Comparison of ENCODE assay signal across 9 mouse cellular contexts in genomic region chr10:81420191-81420767, GRCm38 (mm10). TPM values are rescaled to one million over a fixed set of nuclear protein-coding genes. Genes with fewer than 3 reads are reported as not detected.
DNase-seq lines count a peak whose midpoint lies in the region; ATAC-seq and TF ChIP-seq lines count a peak whose summit lies in the region.
"Had no signal": no experiment of that assay in that cellular context is flagged by ENCODE, and none has a peak within 500 bp of the region (broad histone marks: within the 10 kb centered on the region; RNA-seq: fewer than 3 reads in every experiment).

No protein-coding gene starts in this region.

- no peak for ATAC-seq in liver, embryonic 11.5 days (replicated peaks; ENCODE audit: low FRiP score)
- ATAC-seq in liver, postnatal 0 days, result no peak
- ATAC-seq in CD4-positive, CD25-positive, alpha-beta regulatory T cell, adult 4 months, result no peak
- no peak for ATAC-seq in forebrain, embryonic 15.5 days (replicated peaks)
- ATAC-seq in midbrain, embryonic 14.5 days (ENCODE audit: low FRiP score, low TSS enrichment), result no peak

- peak overlapping the region; percentile 11; the same call in 1 of the 2 replicates for H3K4me3 ChIP-seq in liver, adult 2 months (ENCODE audit: insufficient read depth, low read depth, low read length)
- H3K4me3 ChIP-seq in liver, embryonic 11.5 days (ENCODE audit: low read depth, low read length), result no peak overlapping the region
- no peak overlapping the region for H3K4me3 ChIP-seq in liver, postnatal 0 days (ENCODE audit: low read depth, low read length)
- no peak overlapping the region for H3K4me3 ChIP-seq in forebrain, embryonic 15.5 days
- H3K4me3 ChIP-seq in midbrain, embryonic 14.5 days (replicated peaks; ENCODE audit: low read depth, low read length), result no peak overlapping the region
- H3K4me3 ChIP-seq: midbrain, embryonic 12.5 days had no signal

- peaks cover 72% of the 10 kb centered on the region for H3K79me2 ChIP-seq in liver, adult 2 months (ENCODE audit: control insufficient read depth, insufficient read depth, low read length)

- TF ChIP-seq EP300 in liver, postnatal 0 days (IDR thresholded peaks at IDR 0.05; ENCODE audit: low read depth), result no peak

- no peak for TF ChIP-seq CTCF in liver, adult 2 months (IDR thresholded peaks at IDR 0.05; ENCODE audit: low read depth, low read length)
- no peak for TF ChIP-seq CTCF in liver, postnatal 0 days (IDR thresholded peaks at IDR 0.05; ENCODE audit: low read depth)

- no peak overlapping the region for H3K4me2 ChIP-seq in liver, embryonic 11.5 days
- H3K4me2 ChIP-seq in liver, postnatal 0 days (ENCODE audit: low read depth, low read length), result no peak overlapping the region
- no peak overlapping the region for H3K4me2 ChIP-seq in forebrain, embryonic 15.5 days (replicated peaks)
- H3K4me2 ChIP-seq in midbrain, embryonic 14.5 days (ENCODE audit: low read length), result no peak overlapping the region
- H3K4me2 ChIP-seq: midbrain, embryonic 12.5 days had no signal

- no peaks in the 10 kb centered on the region for H3K9me3 ChIP-seq in liver, embryonic 11.5 days (ENCODE audit: control insufficient read depth, low read length)
- H3K9me3 ChIP-seq in liver, postnatal 0 days (ENCODE audit: low read length), result no peaks in the 10 kb centered on the region
- H3K9me3 ChIP-seq in forebrain, embryonic 15.5 days, result no peaks in the 10 kb centered on the region
- H3K9me3 ChIP-seq in midbrain, embryonic 14.5 days (ENCODE audit: control insufficient read depth, low read length), result no peaks in the 10 kb centered on the region
- H3K9me3 ChIP-seq: midbrain, embryonic 12.5 days had no signal

- TF ChIP-seq POLR2A in liver, adult 2 months (IDR thresholded peaks at IDR 0.05; ENCODE audit: extremely low read depth, insufficient read depth, low read length), result no peak

- peaks cover 73% of the 10 kb centered on the region for H3K4me1 ChIP-seq in liver, adult 2 months (ENCODE audit: control insufficient read depth, insufficient read depth, low read length)
- H3K4me1 ChIP-seq in liver, embryonic 11.5 days (replicated peaks; ENCODE audit: control insufficient read depth, insufficient read depth, low read length), result peaks cover 29% of the 10 kb centered on the region
- H3K4me1 ChIP-seq in liver, postnatal 0 days (ENCODE audit: insufficient read depth), result peaks cover 28% of the 10 kb centered on the region
- H3K4me1 ChIP-seq in forebrain, embryonic 15.5 days, result peaks cover 46% of the 10 kb centered on the region
- peaks cover 26% of the 10 kb centered on the region for H3K4me1 ChIP-seq in midbrain, embryonic 14.5 days (ENCODE audit: control insufficient read depth, insufficient read depth, low read length)

- 57% methylated on average over 40 of the region's 40 CpGs for WGBS in liver, adult 2 months
- WGBS in liver, embryonic 11.5 days, result 80% methylated on average over 40 of the region's 40 CpGs
- WGBS in liver, postnatal 0 days (ENCODE audit: insufficient replicate concordance), result 91% methylated on average over 40 of the region's 40 CpGs
- WGBS in forebrain, embryonic 15.5 days, result 87% methylated on average over 40 of the region's 40 CpGs
- 87% methylated on average over 40 of the region's 40 CpGs for WGBS in midbrain, embryonic 14.5 days

- H3K9ac ChIP-seq in liver, adult 2 months (ENCODE audit: low read depth, low read length), result peak overlapping the region; percentile 19
- H3K9ac ChIP-seq in liver, embryonic 11.5 days (ENCODE audit: low read depth, low read length), result no peak overlapping the region
- no peak overlapping the region for H3K9ac ChIP-seq in liver, postnatal 0 days (replicated peaks)
- no peak overlapping the region for H3K9ac ChIP-seq in forebrain, embryonic 15.5 days (replicated peaks)
- no peak overlapping the region for H3K9ac ChIP-seq in midbrain, embryonic 14.5 days (replicated peaks; ENCODE audit: low read length)
- H3K9ac ChIP-seq: midbrain, embryonic 12.5 days had no signal

- H3K27me3 ChIP-seq in liver, adult 2 months (ENCODE audit: control insufficient read depth, insufficient read depth, low read length), result no peaks in the 10 kb centered on the region
- peaks cover 27% of the 10 kb centered on the region for H3K27me3 ChIP-seq in liver, embryonic 11.5 days (replicated peaks; ENCODE audit: control insufficient read depth, insufficient read depth, low read length)
- peaks cover 3% of the 10 kb centered on the region; the same call in 1 of the 2 replicates for H3K27me3 ChIP-seq in liver, postnatal 0 days (ENCODE audit: insufficient read depth, low read length)
- H3K27me3 ChIP-seq in forebrain, embryonic 15.5 days, result no peaks in the 10 kb centered on the region
- peaks cover 3% of the 10 kb centered on the region; the same call in 1 of the 2 replicates for H3K27me3 ChIP-seq in midbrain, embryonic 14.5 days (ENCODE audit: control insufficient read depth, insufficient read depth, low read length)

- H3K36me3 ChIP-seq in liver, adult 2 months (ENCODE audit: control insufficient read depth, insufficient read depth, low read length), result no peaks in the 10 kb centered on the region
- H3K36me3 ChIP-seq in liver, embryonic 11.5 days (ENCODE audit: control insufficient read depth, insufficient read depth, low read length), result no peaks in the 10 kb centered on the region
- 0 out of 2 replicates have a peak, but pooled peaks cover 2% of the 10 kb centered on the region for H3K36me3 ChIP-seq in liver, postnatal 0 days (replicated peaks; ENCODE audit: insufficient read depth, low read length)
- H3K36me3 ChIP-seq in forebrain, embryonic 15.5 days, result no peaks in the 10 kb centered on the region; the same call in 1 of the 2 replicates
- 0 out of 2 replicates have a peak, but pooled peaks cover 2% of the 10 kb centered on the region for H3K36me3 ChIP-seq in midbrain, embryonic 14.5 days (ENCODE audit: control insufficient read depth, insufficient read depth, low read length)

- H3K27ac ChIP-seq in liver, adult 2 months (replicated peaks; ENCODE audit: insufficient read depth, low read depth, low read length), result peak overlapping the region; percentile 95
- no peak overlapping the region for H3K27ac ChIP-seq in liver, embryonic 11.5 days (ENCODE audit: low read depth, low read length)
- no peak overlapping the region for H3K27ac ChIP-seq in liver, postnatal 0 days (ENCODE audit: low read depth)
- no peak overlapping the region for H3K27ac ChIP-seq in forebrain, embryonic 15.5 days (replicated peaks)
- no peak overlapping the region for H3K27ac ChIP-seq in midbrain, embryonic 14.5 days (replicated peaks; ENCODE audit: low read depth, low read length)
- H3K27ac ChIP-seq: midbrain, embryonic 12.5 days had no signal

- DNase-seq in liver, adult 2 months (ENCODE audit: extremely low read depth, low read depth, low spot score), result no peak
- DNase-seq in liver, embryonic 11.5 days (ENCODE audit: low spot score), result no peak
- DNase-seq in adrenal gland, adult 18-20 months (ENCODE audit: low spot score in 2 of 2), result peak; percentile 54 to 61
- DNase-seq in cerebellum, adult 9-11 months, result peak; percentile 80
- DNase-seq in liver, postnatal 0 days, result peak; percentile 22
- DNase-seq in midbrain, embryonic 14.5 days, result no peak

RNA-seq across cellular contexts. Expression of gene Smim24, which starts 27.4 kb away (rescaled TPM):
- 1.3 and 1.5 TPM in 2 replicates for total RNA-seq in liver, adult 2 months (2014; rRNA removed)
- polyA plus RNA-seq in liver, adult 2 months (2012; rRNA removed), result 2.3 and 4.1 TPM in 2 replicates
- 3.8 and 4.5 TPM in 2 replicates for polyA plus RNA-seq in liver, embryonic 11.5 days (2014; fragmentation: Nextera tagmentation; extraction: Ambion mirVana)
- 1 to 10 TPM; 1.1 to 1.2 TPM for total RNA-seq in adrenal gland, adult 18-20 months (2021)
- polyA plus RNA-seq in liver, postnatal 0 days (2015; fragmentation: Nextera tagmentation; extraction: Ambion mirVana), result 1.7 and 2.0 TPM in 2 replicates
- 10 to 100 TPM in 1 of 2 experiments, 1 to 10 TPM in 1; 9.0 to 10.8 TPM for polyA plus RNA-seq in CD4-positive, CD25-positive, alpha-beta regulatory T cell, adult 4 months (2017; shearing (Covaris generic))
- polyA plus RNA-seq in forebrain, embryonic 15.5 days (2015; fragmentation: Nextera tagmentation; extraction: Ambion mirVana), result 1.2 and 1.8 TPM in 2 replicates
- polyA plus RNA-seq in midbrain, embryonic 14.5 days (2014; fragmentation: Nextera tagmentation; extraction: Ambion mirVana), result 1.0 and 1.2 TPM in 2 replicates

RNA-seq across cellular contexts. Expression of gene Gm48552, which starts 31.5 kb away (rescaled TPM):
- 0.40 TPM in 1 of 2 replicates, not detected in the other for total RNA-seq in liver, adult 2 months (2014; rRNA removed)
- polyA plus RNA-seq in liver, adult 2 months (2012; rRNA removed), result 0.26 and 1.4 TPM in 2 replicates
- polyA plus RNA-seq in liver, embryonic 11.5 days (2014; fragmentation: Nextera tagmentation; extraction: Ambion mirVana), result 0.62 and 0.67 TPM in 2 replicates
- total RNA-seq in adrenal gland, adult 18-20 months (2021), result 1 to 10 TPM; 1.4 to 2.6 TPM
- polyA plus RNA-seq in liver, postnatal 0 days (2015; fragmentation: Nextera tagmentation; extraction: Ambion mirVana), result not detected in 2 replicates
- 1 to 10 TPM in 1 of 2 experiments, under 1 TPM in 1; 0.71 to 2.3 TPM for polyA plus RNA-seq in CD4-positive, CD25-positive, alpha-beta regulatory T cell, adult 4 months (2017; shearing (Covaris generic))
- 2.9 and 3.1 TPM in 2 replicates for polyA plus RNA-seq in forebrain, embryonic 15.5 days (2015; fragmentation: Nextera tagmentation; extraction: Ambion mirVana)
- polyA plus RNA-seq in midbrain, embryonic 14.5 days (2014; fragmentation: Nextera tagmentation; extraction: Ambion mirVana), result 1.3 and 2.9 TPM in 2 replicates

RNA-seq across cellular contexts. Expression of gene Nfic, which starts 35.2 kb away (rescaled TPM):
- 7.4 and 16.4 TPM in 2 replicates for total RNA-seq in liver, adult 2 months (2014; rRNA removed)
- 32.8 and 56.4 TPM in 2 replicates for polyA plus RNA-seq in liver, adult 2 months (2012; rRNA removed)
- polyA plus RNA-seq in liver, embryonic 11.5 days (2014; fragmentation: Nextera tagmentation; extraction: Ambion mirVana), result 15.4 and 21.4 TPM in 2 replicates
- 10 to 100 TPM; 69.1 to 78.7 TPM for total RNA-seq in adrenal gland, adult 18-20 months (2021)
- 19.6 and 21.1 TPM in 2 replicates for polyA plus RNA-seq in liver, postnatal 0 days (2015; fragmentation: Nextera tagmentation; extraction: Ambion mirVana)
- polyA plus RNA-seq in CD4-positive, CD25-positive, alpha-beta regulatory T cell, adult 4 months (2017; shearing (Covaris generic)), result 10 to 100 TPM; 14.2 to 19.2 TPM
- 24.2 and 29.4 TPM in 2 replicates for polyA plus RNA-seq in forebrain, embryonic 15.5 days (2015; fragmentation: Nextera tagmentation; extraction: Ambion mirVana)
- 11.2 and 13.7 TPM in 2 replicates for polyA plus RNA-seq in midbrain, embryonic 14.5 days (2014; fragmentation: Nextera tagmentation; extraction: Ambion mirVana)

RNA-seq across cellular contexts. Expression of gene Gm48551, which starts 36.0 kb away (rescaled TPM):
- total RNA-seq in liver, adult 2 months (2014; rRNA removed), result 2.4 TPM in 1 of 2 replicates, not detected in the other
- polyA plus RNA-seq in liver, adult 2 months (2012; rRNA removed), result 0.32 and 0.44 TPM in 2 replicates
- polyA plus RNA-seq in liver, embryonic 11.5 days (2014; fragmentation: Nextera tagmentation; extraction: Ambion mirVana), result 1.3 and 1.9 TPM in 2 replicates
- total RNA-seq in adrenal gland, adult 18-20 months (2021), result 1 to 10 TPM; 1.5 to 1.9 TPM
- polyA plus RNA-seq in liver, postnatal 0 days (2015; fragmentation: Nextera tagmentation; extraction: Ambion mirVana), result 0.40 and 0.70 TPM in 2 replicates
- polyA plus RNA-seq in CD4-positive, CD25-positive, alpha-beta regulatory T cell, adult 4 months (2017; shearing (Covaris generic)), result 1 to 10 TPM; 2.2 to 3.7 TPM
- 5.4 and 6.6 TPM in 2 replicates for polyA plus RNA-seq in forebrain, embryonic 15.5 days (2015; fragmentation: Nextera tagmentation; extraction: Ambion mirVana)
- 4.5 and 8.2 TPM in 2 replicates for polyA plus RNA-seq in midbrain, embryonic 14.5 days (2014; fragmentation: Nextera tagmentation; extraction: Ambion mirVana)

RNA-seq across cellular contexts. Expression of gene Dohh, which starts 36.1 kb away (rescaled TPM):
- total RNA-seq in liver, adult 2 months (2014; rRNA removed), result 39.7 and 53.8 TPM in 2 replicates
- polyA plus RNA-seq in liver, adult 2 months (2012; rRNA removed), result 42.6 and 49.7 TPM in 2 replicates
- 97.4 and 99.3 TPM in 2 replicates for polyA plus RNA-seq in liver, embryonic 11.5 days (2014; fragmentation: Nextera tagmentation; extraction: Ambion mirVana)
- total RNA-seq in adrenal gland, adult 18-20 months (2021), result 10 to 100 TPM; 49.1 to 50.5 TPM
- 39.3 and 42.1 TPM in 2 replicates for polyA plus RNA-seq in liver, postnatal 0 days (2015; fragmentation: Nextera tagmentation; extraction: Ambion mirVana)
- polyA plus RNA-seq in CD4-positive, CD25-positive, alpha-beta regulatory T cell, adult 4 months (2017; shearing (Covaris generic)), result 10 to 100 TPM in 1 of 2 experiments, 1 to 10 TPM in 1; 9.4 to 13.9 TPM
- 88.2 and 89.0 TPM in 2 replicates for polyA plus RNA-seq in forebrain, embryonic 15.5 days (2015; fragmentation: Nextera tagmentation; extraction: Ambion mirVana)
- 59.5 and 79.6 TPM in 2 replicates for polyA plus RNA-seq in midbrain, embryonic 14.5 days (2014; fragmentation: Nextera tagmentation; extraction: Ambion mirVana)

Comparison
In these comparisons a context has a peak if more than half of its experiments do, and no peak if none do; other contexts are left out.
1. DNase-seq: peak in adrenal gland, adult 18-20 months (2 of 2), cerebellum, adult 9-11 months (single experiment) and liver, postnatal 0 days (single experiment); none in liver, adult 2 months (single experiment), liver, embryonic 11.5 days (single experiment) and midbrain, embryonic 14.5 days (single experiment).